Mouse (Mus musculus) brown adipose tissue, adult 24 weeks (tissue): ENCODE measurements around the gene Golph3. TPM values are rescaled to one million over a fixed set of nuclear protein-coding genes. Genes with fewer than 3 reads are reported as not detected.

Source experiments
- H3K27ac ChIP-seq: fragments of 200-500 bp; replicated peaks from 2 replicates; pipeline ENCODE4 v1.5.1; 2012; ENCODE audit warnings: low read depth, mild to moderate bottlenecking, low read length
- H3K4me1 ChIP-seq: fragments of 200-500 bp; 2 replicates; pipeline ENCODE4 v1.6.1; 2012; ENCODE audit warnings: low read length, mixed read lengths; ENCODE audit not compliant: control insufficient read depth, insufficient read depth, insufficient read length
- H3K4me3 ChIP-seq: fragments of 200-500 bp; 2 replicates; pipeline ENCODE4 v1.5.1; 2012; ENCODE audit warnings: low read depth, mild to moderate bottlenecking, low read length, moderate library complexity; ENCODE audit not compliant: insufficient read depth
- polyA plus RNA-seq: library from polyadenylated mRNA; stranded (reverse); fragments of >200 nt; gene quantifications from 2 replicates; pipeline ENCODE4 v1.2.4, GENCODE M21; 2012; ENCODE audit not compliant: missing spikeins, insufficient read depth, insufficient read length

Gene Golph3
- polyA plus RNA-seq, 1 experiment = 81.3 TPM

GRCm38 (mm10) chr15:12330892-12331291, 9.6 kb downstream of the Golph3 start:
- peak overlapping the region; percentile 26; the same call in 1 of the 2 replicates for H3K27ac ChIP-seq
- no peak overlapping the region for H3K4me3 ChIP-seq
- peaks cover 19% of the 10 kb centered on the region for H3K4me1 ChIP-seq

GRCm38 (mm10) chr15:12331300-12331699, 10.1 kb downstream of the Golph3 start:
- no peak overlapping the region for H3K27ac ChIP-seq
- H3K4me3 ChIP-seq = no peak overlapping the region
- H3K4me1 ChIP-seq = peaks cover 20% of the 10 kb centered on the region

GRCm38 (mm10) chr15:12334381-12334780, 13.1 kb downstream of the Golph3 start:
- Histone ChIP-seq H3K27ac (0 out of 2 replicates have a peak overlapping the region, but pooled peaks have one; percentile 19), H3K4me3 (no peak overlapping the region), H3K4me1 (peaks cover 18% of the 10 kb centered on the region)

GRCm38 (mm10) chr15:12337030-12337778, 16.0 kb downstream of the Golph3 start:
- no peak overlapping the region for H3K27ac ChIP-seq
- H3K4me3 ChIP-seq = no peak overlapping the region
- peaks cover 10% of the 10 kb centered on the region for H3K4me1 ChIP-seq

- Histone ChIP-seq H3K4me1 (peaks cover 10% of the 10 kb centered on the region), H3K4me3 (no peak overlapping the region), H3K27ac (no peak overlapping the region)
Measured at GRCm38 (mm10) chr15:12337779-12338137, 16.5 kb downstream of the Golph3 start.

- Histone ChIP-seq H3K27ac (no peak overlapping the region), H3K4me1 (peaks cover 5% of the 10 kb centered on the region; the same call in 1 of the 2 replicates)
Measured at GRCm38 (mm10) chr15:12340536-12341400, 19.5 kb downstream of the Golph3 start.

GRCm38 (mm10) chr15:12341401-12341758, 20.1 kb downstream of the Golph3 start:
- no peak overlapping the region for H3K27ac ChIP-seq
- peaks cover 4% of the 10 kb centered on the region; the same call in 1 of the 2 replicates for H3K4me1 ChIP-seq
- H3K4me3 ChIP-seq = no peak overlapping the region

More at GRCm38 (mm10) chr15:12340536-12341400, 19.5 kb downstream of the Golph3 start:
- H3K4me3 ChIP-seq = no peak overlapping the region

- H3K4me1 ChIP-seq = peaks cover 3% of the 10 kb centered on the region; the same call in 1 of the 2 replicates
- H3K27ac ChIP-seq = no peak overlapping the region
- H3K4me3 ChIP-seq = no peak overlapping the region
Measured at GRCm38 (mm10) chr15:12346916-12347315, 25.7 kb downstream of the Golph3 start.

GRCm38 (mm10) chr15:12348950-12349349, 27.7 kb downstream of the Golph3 start:
- peaks cover 3% of the 10 kb centered on the region; the same call in 1 of the 2 replicates for H3K4me1 ChIP-seq
- H3K4me3 ChIP-seq = no peak overlapping the region
- no peak overlapping the region for H3K27ac ChIP-seq

GRCm38 (mm10) chr15:12349840-12350239, 28.6 kb downstream of the Golph3 start:
- H3K27ac ChIP-seq = no peak overlapping the region
- peaks cover 3% of the 10 kb centered on the region; the same call in 1 of the 2 replicates for H3K4me1 ChIP-seq
- H3K4me3 ChIP-seq = no peak overlapping the region

- Histone ChIP-seq H3K4me1 (peaks cover 3% of the 10 kb centered on the region; the same call in 1 of the 2 replicates), H3K4me3 (no peak overlapping the region), H3K27ac (no peak overlapping the region)
Measured at GRCm38 (mm10) chr15:12351470-12351869, 30.2 kb downstream of the Golph3 start.

- H3K27ac ChIP-seq = no peak overlapping the region
- H3K4me3 ChIP-seq = no peak overlapping the region
- H3K4me1 ChIP-seq = no peaks in the 10 kb centered on the region
Measured at GRCm38 (mm10) chr15:12354281-12354810, 33.1 kb downstream of the Golph3 start.

- H3K27ac ChIP-seq = no peak overlapping the region
- no peaks in the 10 kb centered on the region for H3K4me1 ChIP-seq
- H3K4me3 ChIP-seq = no peak overlapping the region
Measured at GRCm38 (mm10) chr15:12355261-12355660, 34.0 kb downstream of the Golph3 start.

- no peak overlapping the region for H3K27ac ChIP-seq
Measured at GRCm38 (mm10) chr15:12355907-12356306, 34.7 kb downstream of the Golph3 start.

GRCm38 (mm10) chr15:12357459-12357858, 36.2 kb downstream of the Golph3 start:
- no peak overlapping the region for H3K4me3 ChIP-seq
- no peaks in the 10 kb centered on the region for H3K4me1 ChIP-seq
- no peak overlapping the region for H3K27ac ChIP-seq

More at GRCm38 (mm10) chr15:12355907-12356306, 34.7 kb downstream of the Golph3 start:
- Histone ChIP-seq H3K4me3 (no peak overlapping the region), H3K4me1 (no peaks in the 10 kb centered on the region)
